ENCODE assay signal across 9 mouse cellular contexts in the genomic region with DNA sequence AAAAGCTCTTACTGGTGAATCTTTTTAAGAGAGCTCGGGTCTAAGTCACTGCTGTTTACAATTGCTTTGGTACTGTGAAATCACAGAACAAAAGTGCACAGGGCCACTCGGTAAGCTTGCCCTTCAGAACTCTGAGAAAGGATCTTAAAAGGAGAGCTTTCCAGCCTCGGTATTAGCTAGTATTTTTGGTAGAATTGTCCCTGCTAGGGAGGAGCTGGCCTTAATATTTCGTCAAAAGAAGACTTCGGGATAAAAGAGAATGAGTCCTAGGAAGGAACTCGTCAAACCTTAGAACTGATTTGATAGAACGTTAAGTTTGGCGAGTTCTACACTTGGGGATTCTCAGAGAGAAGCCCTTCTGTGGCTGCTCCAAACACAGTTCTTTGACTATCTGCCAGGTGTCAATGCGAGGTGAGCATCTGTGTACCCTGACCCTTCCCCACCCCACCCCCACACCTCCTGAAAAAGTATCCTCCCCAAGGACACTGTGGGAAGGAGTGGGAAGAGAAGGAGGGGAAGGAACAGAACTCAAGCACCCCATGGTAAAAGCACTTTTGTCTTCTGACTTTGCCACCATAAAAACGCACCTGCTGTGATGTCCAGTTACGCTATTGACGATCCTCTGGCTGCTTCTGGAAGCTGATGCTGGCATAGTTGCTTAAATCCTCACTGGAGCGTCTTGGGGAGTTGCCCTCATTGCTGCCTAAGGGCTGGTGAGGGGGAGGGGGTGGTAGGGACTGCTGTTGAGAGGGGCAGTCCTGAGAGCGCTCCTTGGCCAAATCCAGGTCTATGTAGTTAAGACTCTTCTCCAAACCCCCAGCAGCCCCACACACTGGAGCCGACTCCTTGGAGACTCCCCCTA. TPM values are rescaled to one million over a fixed set of nuclear protein-coding genes. Genes with fewer than 3 reads are reported as not detected.
DNase-seq lines count a peak whose midpoint lies in the region; ATAC-seq lines count a peak whose summit lies in the region.
"Had no signal": no experiment of that assay in that cellular context is flagged by ENCODE, and none has a peak within 500 bp of the region (broad histone marks: within the 10 kb centered on the region; RNA-seq: fewer than 3 reads in every experiment).

No protein-coding gene starts in this region.

- peak overlapping the region; percentile 49 for H3K4me2 ChIP-seq in liver, embryonic 16.5 days (ENCODE audit: low read depth, low read length)

- ATAC-seq in liver, embryonic 16.5 days (ENCODE audit: low read depth), result no peak
- ATAC-seq in activated CD4-positive, CD25-positive, alpha-beta regulatory T cell, adult 4 months, result no peak
- no peak for ATAC-seq in monocyte, adult 5-6 weeks (replicated peaks; ENCODE audit: insufficient number of reproducible peaks, low FRiP score, low TSS enrichment, poor library complexity, severe bottlenecking)

- H3K27ac ChIP-seq in hindbrain, embryonic 10.5 days, result peak overlapping the region; percentile 80
- H3K27ac ChIP-seq in liver, embryonic 16.5 days (ENCODE audit: low read length), result peak overlapping the region; percentile 24; the same call in 1 of the 2 replicates
- H3K27ac ChIP-seq: macrophage had no signal

- H3K4me1 ChIP-seq in hindbrain, embryonic 10.5 days (replicated peaks), result peaks cover 80% of the 10 kb centered on the region
- peaks cover 6% of the 10 kb centered on the region; the same call in 1 of the 2 replicates for H3K4me1 ChIP-seq in liver, embryonic 16.5 days (ENCODE audit: control insufficient read depth, low read depth, low read length)

- peaks cover 30% of the 10 kb centered on the region for H3K36me3 ChIP-seq in hindbrain, embryonic 10.5 days
- no peaks in the 10 kb centered on the region for H3K36me3 ChIP-seq in liver, embryonic 16.5 days (ENCODE audit: control insufficient read depth, insufficient read depth)

- H3K9ac ChIP-seq in liver, embryonic 16.5 days (ENCODE audit: low read depth, low read length), result peak overlapping the region; percentile 31; the same call in 1 of the 2 replicates

- peak overlapping the region; percentile 79 for H3K4me3 ChIP-seq in hindbrain, embryonic 10.5 days
- peak overlapping the region; percentile 46 for H3K4me3 ChIP-seq in liver, embryonic 16.5 days (ENCODE audit: low read depth, low read length)

- H3K27me3 ChIP-seq in hindbrain, embryonic 10.5 days (ENCODE audit: insufficient read depth, poor library complexity, severe bottlenecking), result peaks cover 16% of the 10 kb centered on the region; the same call in 1 of the 2 replicates
- peaks cover 30% of the 10 kb centered on the region for H3K27me3 ChIP-seq in liver, embryonic 16.5 days (ENCODE audit: control insufficient read depth, insufficient read depth, low read depth, low read length)

- DNase-seq in adrenal gland, adult 2 months, result peak; percentile 41
- DNase-seq in adrenal gland, postnatal 4 days (ENCODE audit: low spot score in 2 of 2), result no peak
- peak; percentile 12 for DNase-seq in ovary, adult 18-20 months (ENCODE audit: low spot score)
- DNase-seq in ovary, postnatal 14 days (ENCODE audit: low spot score), result no peak
- peak; percentile 17 for DNase-seq in hindbrain, embryonic 10.5 days (ENCODE audit: low spot score)

- peaks cover 15% of the 10 kb centered on the region; the same call in 1 of the 2 replicates for H3K9me3 ChIP-seq in hindbrain, embryonic 10.5 days
- H3K9me3 ChIP-seq in liver, embryonic 16.5 days (replicated peaks; ENCODE audit: control insufficient read depth, low read length), result no peaks in the 10 kb centered on the region

- WGBS in hindbrain, embryonic 10.5 days, result 21% methylated on average over 15 of the region's 15 CpGs
- WGBS in liver, embryonic 16.5 days (ENCODE audit: insufficient replicate concordance), result 38% methylated on average over 15 of the region's 15 CpGs

RNA-seq across cellular contexts. Expression of gene Irs1, which starts 4.8 kb away (rescaled TPM):
- total RNA-seq in adrenal gland, adult 2 months (2021), result 10 to 100 TPM in 1 of 2 experiments, 1 to 10 TPM in 1; 9.6 to 15.6 TPM
- polyA plus RNA-seq in adrenal gland, adult 2 months (2012; rRNA removed), result 7.2 and 7.5 TPM in 2 replicates
- 10 to 100 TPM; 24.2 to 28.6 TPM for total RNA-seq in adrenal gland, postnatal 4 days (2021)
- 8.3 and 9.3 TPM in 2 replicates for polyA plus RNA-seq in hindbrain, embryonic 10.5 days (2016; fragmentation: Nextera tagmentation; extraction: Ambion mirVana)
- 1.5 and 1.7 TPM in 2 replicates for polyA plus RNA-seq in liver, embryonic 16.5 days (2015; fragmentation: Nextera tagmentation; extraction: Ambion mirVana)
- polyA plus RNA-seq in activated CD4-positive, CD25-positive, alpha-beta regulatory T cell, adult 4 months (2017; shearing (Covaris generic)), result not detected
- total RNA-seq in monocyte, adult 5-6 weeks (2017), result 0.21 TPM in 1 of 3 replicates, not detected in the others
- polyA plus RNA-seq: macrophage had no signal

RNA-seq across cellular contexts. Expression of gene Rhbdd1, which starts 29.8 kb away (rescaled TPM):
- 10 to 100 TPM; 32.5 to 37.2 TPM for total RNA-seq in adrenal gland, adult 2 months (2021)
- polyA plus RNA-seq in adrenal gland, adult 2 months (2012; rRNA removed), result 13.4 and 15.4 TPM in 2 replicates
- total RNA-seq in adrenal gland, postnatal 4 days (2021), result 10 to 100 TPM; 24.2 to 24.3 TPM
- polyA plus RNA-seq in hindbrain, embryonic 10.5 days (2016; fragmentation: Nextera tagmentation; extraction: Ambion mirVana), result 9.0 and 9.7 TPM in 2 replicates
- polyA plus RNA-seq in liver, embryonic 16.5 days (2015; fragmentation: Nextera tagmentation; extraction: Ambion mirVana), result 9.1 and 10.2 TPM in 2 replicates
- 10 to 100 TPM; 13.5 to 18.1 TPM for polyA plus RNA-seq in activated CD4-positive, CD25-positive, alpha-beta regulatory T cell, adult 4 months (2017; shearing (Covaris generic))
- total RNA-seq in monocyte, adult 5-6 weeks (2017), result 20.5 to 28.8 TPM (median 20.9 TPM) in 3 replicates

RNA-seq across cellular contexts. Expression of gene Gm9747, which starts 53.5 kb away (rescaled TPM):
- total RNA-seq in adrenal gland, adult 2 months (2021), result not detected
- polyA plus RNA-seq in adrenal gland, adult 2 months (2012; rRNA removed), result not detected in 2 replicates
- not detected for total RNA-seq in adrenal gland, postnatal 4 days (2021)
- polyA plus RNA-seq in hindbrain, embryonic 10.5 days (2016; fragmentation: Nextera tagmentation; extraction: Ambion mirVana), result 23.3 and 25.1 TPM in 2 replicates
- polyA plus RNA-seq in liver, embryonic 16.5 days (2015; fragmentation: Nextera tagmentation; extraction: Ambion mirVana), result 4.5 and 6.6 TPM in 2 replicates
- under 1 TPM in 1 of 2 experiments, not detected in 1; 0.16 TPM for polyA plus RNA-seq in activated CD4-positive, CD25-positive, alpha-beta regulatory T cell, adult 4 months (2017; shearing (Covaris generic))
- total RNA-seq in monocyte, adult 5-6 weeks (2017), result not detected in 3 replicates
- polyA plus RNA-seq: macrophage had no signal

Comparison
In these comparisons a context has a peak if more than half of its experiments do, and no peak if none do; other contexts are left out.
1. DNase-seq: peak in adrenal gland, adult 2 months (single experiment), ovary, adult 18-20 months (single experiment) and hindbrain, embryonic 10.5 days (single experiment); none in adrenal gland, postnatal 4 days (0 of 2) and ovary, postnatal 14 days (single experiment).